Mouse (Mus musculus) ES-Bruce4 (cell line): ENCODE data around the gene Six5. TPM values are rescaled to one million over a fixed set of nuclear protein-coding genes. Genes with fewer than 3 reads are reported as not detected.

Experiments used
- H3K27ac ChIP-seq: 2 replicates; pipeline ENCODE4 v1.5.1; 2012; ENCODE audit warnings: low read length, inconsistent platforms; ENCODE audit not compliant: insufficient read depth
- H3K27me3 ChIP-seq: 2 replicates; pipeline ENCODE4 v1.6.1; 2012; ENCODE audit warnings: mild to moderate bottlenecking, low read length, inconsistent platforms; ENCODE audit not compliant: control insufficient read depth, poor library complexity, insufficient read depth, severe bottlenecking
- H3K36me3 ChIP-seq: 2 replicates; pipeline ENCODE4 v1.6.1; 2012; ENCODE audit warnings: inconsistent platforms, mild to moderate bottlenecking, low read length, moderate library complexity; ENCODE audit not compliant: control insufficient read depth, poor library complexity, insufficient read depth, severe bottlenecking
- H3K4me1 ChIP-seq: one replicate; pipeline ENCODE4 v1.8.1; 2011; ENCODE audit warnings: low read length; ENCODE audit not compliant: control insufficient read depth, insufficient read depth
- H3K4me3 ChIP-seq: 2 replicates; pipeline ENCODE4 v1.5.1; 2011; ENCODE audit warnings: low read depth, mild to moderate bottlenecking, low read length
- H3K9ac ChIP-seq: 2 replicates; pipeline ENCODE4 v1.6.1; 2012; ENCODE audit warnings: low read depth, mild to moderate bottlenecking, inconsistent platforms; ENCODE audit not compliant: poor library complexity, severe bottlenecking
- H3K9me3 ChIP-seq: replicated peaks from 2 replicates; pipeline ENCODE4 v1.6.1; 2012; ENCODE audit warnings: mild to moderate bottlenecking, low read length, inconsistent platforms; ENCODE audit not compliant: control insufficient read depth, poor library complexity, insufficient read depth, severe bottlenecking
- CTCF ChIP-seq: IDR thresholded peaks from one replicate; pipeline ENCODE4 v1.8.1; 2011; ENCODE audit warnings: low read depth, low read length
- EP300 ChIP-seq: IDR thresholded peaks from 2 replicates; pipeline ENCODE4 v1.6.1; 2011; ENCODE audit warnings: low read depth, low read length; ENCODE audit not compliant: insufficient read depth
- POLR2A ChIP-seq: IDR thresholded peaks from one replicate; pipeline ENCODE4 v1.8.1; 2011; ENCODE audit warnings: low read length; ENCODE audit not compliant: insufficient read depth
- polyA plus RNA-seq: library from polyadenylated mRNA; stranded (reverse); fragments of >200 nt; gene quantifications from 2 replicates; pipeline ENCODE4 v1.2.4, GENCODE M21; 2011; ENCODE audit warnings: low read depth; ENCODE audit not compliant: missing spikeins, insufficient read depth, insufficient read length

Gene Six5
- polyA plus RNA-seq, 1 experiment, result 2.7 TPM

- Histone ChIP-seq H3K36me3 (peaks cover 12% of the 10 kb centered on the region), H3K9ac (no peak overlapping the region), H3K4me1 (no peaks in the 10 kb centered on the region), H3K9me3 (no peaks in the 10 kb centered on the region), H3K27ac (no peak overlapping the region), H3K27me3 (no peaks in the 10 kb centered on the region), H3K4me3 (no peak overlapping the region)
- no peak for TF ChIP-seq CTCF
- TF ChIP-seq POLR2A, result no peak
- no peak for TF ChIP-seq EP300
These were observed 15.7 kb upstream of the Six5 start for GRCm38 (mm10) chr7:19078732-19079131.

- H3K36me3 ChIP-seq, result peaks cover 12% of the 10 kb centered on the region
- no peaks in the 10 kb centered on the region for H3K27me3 ChIP-seq
- H3K9ac ChIP-seq, result no peak overlapping the region
- H3K27ac ChIP-seq, result no peak overlapping the region
- no peaks in the 10 kb centered on the region for H3K9me3 ChIP-seq
- TF ChIP-seq EP300 (no peak), POLR2A (no peak), CTCF (no peak)
- peaks cover 2% of the 10 kb centered on the region for H3K4me1 ChIP-seq
- no peak overlapping the region for H3K4me3 ChIP-seq
These were observed 13.9 kb upstream of the Six5 start for GRCm38 (mm10) chr7:19080451-19080950.

GRCm38 (mm10) chr7:19082171-19082570, 12.2 kb upstream of the Six5 start:
- no peak overlapping the region for H3K9ac ChIP-seq
- no peak overlapping the region for H3K27ac ChIP-seq
- peaks cover 4% of the 10 kb centered on the region for H3K4me1 ChIP-seq
- H3K36me3 ChIP-seq, result peaks cover 12% of the 10 kb centered on the region
- TF ChIP-seq POLR2A, result no peak
- no peak for TF ChIP-seq CTCF
- no peak for TF ChIP-seq EP300
- H3K4me3 ChIP-seq, result no peak overlapping the region
- H3K9me3 ChIP-seq, result no peaks in the 10 kb centered on the region
- H3K27me3 ChIP-seq, result no peaks in the 10 kb centered on the region

GRCm38 (mm10) chr7:19083096-19083495, 11.3 kb upstream of the Six5 start:
- TF ChIP-seq CTCF (no peak), POLR2A (no peak), EP300 (no peak)
- Histone ChIP-seq H3K36me3 (peaks cover 10% of the 10 kb centered on the region), H3K9me3 (no peaks in the 10 kb centered on the region), H3K27me3 (no peaks in the 10 kb centered on the region), H3K9ac (no peak overlapping the region), H3K27ac (no peak overlapping the region), H3K4me3 (no peak overlapping the region), H3K4me1 (peaks cover 4% of the 10 kb centered on the region)

GRCm38 (mm10) chr7:19083701-19084100, 10.7 kb upstream of the Six5 start, which contains the start of gene Dmpk:
Gene Dmpk, plus strand, starts transcription at chr7:19083849.
- Histone ChIP-seq H3K9ac (no peak within 1 kb of the TSS), H3K27me3 (no peaks in the 10 kb centered on the region), H3K4me3 (no peak within 1 kb of the TSS), H3K27ac (no peak within 1 kb of the TSS), H3K9me3 (no peaks in the 10 kb centered on the region), H3K36me3 (peaks cover 9% of the 10 kb centered on the region), H3K4me1 (peaks cover 4% of the 10 kb centered on the region)
- TF ChIP-seq POLR2A, result no peak
- no peak for TF ChIP-seq CTCF
- no peak for TF ChIP-seq EP300

- Histone ChIP-seq H3K9me3 (no peaks in the 10 kb centered on the region), H3K4me3 (no peak overlapping the region), H3K27me3 (no peaks in the 10 kb centered on the region), H3K36me3 (peaks cover 9% of the 10 kb centered on the region), H3K9ac (no peak overlapping the region), H3K27ac (no peak overlapping the region), H3K4me1 (peaks cover 4% of the 10 kb centered on the region)
- TF ChIP-seq EP300, result no peak
- no peak for TF ChIP-seq POLR2A
- TF ChIP-seq CTCF, result no peak
These were observed 10.1 kb upstream of the Six5 start for GRCm38 (mm10) chr7:19084277-19084771.
